Mouse (Mus musculus): ENCODE measurements around the gene Fgfr2.
A peak's percentile ranks its signal among the peaks of the same experiment; 100 is the strongest.
"Not testable (repeated sequence)": the region's sequence is repeated elsewhere in the genome, so short reads cannot be mapped to it uniquely, and the experiment has no call there.

The Fgfr2 gene

DNA sequence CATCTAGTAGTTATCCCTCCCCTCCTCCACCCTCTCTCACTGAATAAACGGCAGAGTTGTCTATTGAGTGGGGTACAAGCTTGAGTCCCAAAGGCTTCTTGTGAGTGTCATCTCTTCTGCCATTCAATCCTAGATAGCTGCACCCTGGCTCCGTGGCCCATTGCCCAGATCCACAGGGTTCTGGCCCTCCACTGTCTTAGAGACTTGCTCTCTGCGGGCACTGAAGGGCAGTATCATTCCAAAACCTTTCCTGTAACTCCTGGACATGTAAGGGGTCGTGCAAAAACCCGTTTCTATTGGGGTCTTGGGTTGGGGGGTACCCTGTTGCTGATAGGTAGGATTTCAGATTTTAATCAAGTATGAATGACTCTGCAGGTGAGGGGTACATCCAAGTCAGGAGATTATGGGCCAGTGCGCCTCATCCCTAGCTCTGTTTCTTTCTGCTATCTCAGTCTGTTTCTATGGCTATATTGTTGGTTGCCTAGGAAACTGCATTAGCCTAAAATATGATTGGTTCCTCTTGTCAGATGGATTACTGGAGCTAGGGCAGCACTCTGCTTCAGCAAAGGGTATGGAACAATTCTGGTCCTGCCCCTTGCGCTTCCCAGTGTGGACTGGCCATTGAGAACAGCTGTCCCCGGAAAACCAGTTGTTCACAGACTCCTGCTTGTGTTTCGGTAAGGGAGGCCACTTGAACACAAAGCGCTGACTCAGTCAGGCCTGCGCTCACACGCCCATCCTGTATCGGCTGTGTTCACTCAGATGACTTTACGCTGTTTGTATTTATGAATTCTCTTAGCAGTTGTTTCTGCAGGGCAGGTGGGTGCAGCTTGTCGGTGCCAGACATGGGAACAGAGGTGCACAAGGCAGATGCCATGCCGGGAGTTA, 2426.6 kb downstream of the Fgfr2 start:
- no peak for DNase-seq (ENCODE audit: low read depth)

DNA sequence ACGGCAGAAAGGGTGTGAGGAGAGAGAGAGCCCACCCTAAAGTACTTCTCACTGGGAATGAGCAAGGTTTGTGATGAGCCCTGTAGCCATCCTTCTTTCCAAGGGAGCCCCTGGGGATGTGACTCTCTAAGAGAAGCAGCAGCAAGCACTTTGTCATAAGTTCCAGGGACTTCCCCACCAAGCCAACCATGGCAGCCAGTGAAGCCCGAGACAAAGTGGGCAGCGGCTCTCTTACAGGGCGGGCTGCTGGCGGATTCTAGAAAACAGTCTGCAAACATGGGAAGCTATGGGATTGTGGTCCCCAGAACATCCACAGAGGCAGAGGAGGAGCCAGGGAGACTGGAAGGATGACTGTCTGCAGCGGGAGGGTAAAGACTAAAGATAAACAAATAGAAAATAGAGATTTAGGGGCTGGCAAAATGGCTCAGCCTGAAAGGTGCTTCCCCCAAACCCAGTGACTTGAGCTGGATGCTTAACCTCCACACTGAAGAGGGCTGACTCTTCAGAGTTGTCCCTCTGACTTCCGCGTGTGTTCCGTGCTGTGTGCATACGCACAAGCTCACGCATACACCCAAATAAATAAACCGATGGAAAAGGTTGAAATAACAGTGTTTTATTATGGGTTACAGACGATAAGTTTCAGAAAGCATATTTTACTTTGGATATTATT, 2427.3 kb downstream of the Fgfr2 start:
- peak; percentile 11 for DNase-seq (ENCODE audit: low read depth)

DNA sequence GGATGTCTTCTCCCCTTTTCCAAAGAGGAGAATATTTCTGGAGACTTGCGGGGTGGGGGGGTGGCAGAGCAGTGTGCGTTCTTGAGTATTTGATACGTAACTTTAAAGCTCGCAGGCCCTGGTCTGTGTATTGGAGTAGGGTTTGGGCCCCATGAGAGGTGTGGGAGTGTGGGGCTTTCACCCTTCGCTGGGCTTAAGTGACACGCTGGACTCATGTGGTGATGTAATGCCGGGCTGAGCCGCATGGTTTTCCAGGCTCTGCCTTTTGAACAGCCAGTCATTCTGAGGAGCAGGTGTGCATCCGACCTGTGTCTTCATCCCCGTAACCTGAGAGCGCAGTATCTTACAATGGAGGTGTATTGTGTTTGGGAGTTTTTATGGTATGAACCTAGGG, 2429.4 kb downstream of the Fgfr2 start:
- DNase-seq (ENCODE audit: low read depth): no peak

DNA sequence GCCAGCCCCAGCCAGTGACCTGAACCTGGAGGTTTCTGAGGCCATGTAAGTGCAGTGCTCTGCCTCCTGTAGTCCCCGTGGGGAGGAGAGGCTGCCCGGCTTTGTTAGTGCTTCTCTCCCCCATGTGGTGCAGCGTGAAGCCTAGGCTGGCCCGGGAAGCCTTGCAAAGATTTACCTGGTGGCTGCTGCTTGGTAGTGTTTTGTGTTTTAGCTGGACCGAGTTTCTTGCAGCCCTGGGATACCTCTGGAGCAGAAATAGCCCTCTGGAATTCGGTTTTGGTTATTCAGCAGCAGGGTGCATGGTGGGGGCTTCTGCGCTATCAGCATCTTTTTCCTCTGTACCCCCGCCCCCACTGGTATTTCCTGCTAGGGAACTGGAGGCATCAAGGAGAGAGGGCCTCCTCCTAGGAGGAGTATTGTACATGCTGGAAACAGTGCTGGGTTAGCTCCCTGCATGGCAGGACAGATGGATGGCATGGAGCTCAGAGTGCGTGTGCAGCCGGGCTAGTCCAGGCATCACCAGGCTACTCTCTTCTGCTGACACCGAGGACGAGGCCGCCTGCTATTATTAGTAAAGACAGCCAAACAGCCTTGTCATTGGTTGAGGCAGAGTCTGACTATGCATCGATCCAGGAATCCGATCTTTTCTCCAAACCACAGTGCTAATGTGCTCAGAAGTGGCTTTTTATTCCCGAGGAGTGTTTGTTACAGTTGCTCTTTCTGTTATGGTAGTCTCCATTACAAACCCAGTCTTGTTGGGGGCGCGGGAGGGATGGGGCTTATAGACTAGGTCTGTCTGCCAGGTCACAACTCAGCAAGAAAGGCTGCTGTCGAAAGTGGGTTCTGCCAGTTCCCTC, 2430.0 kb downstream of the Fgfr2 start:
- peak; percentile 14 for DNase-seq (ENCODE audit: low read depth)

DNA sequence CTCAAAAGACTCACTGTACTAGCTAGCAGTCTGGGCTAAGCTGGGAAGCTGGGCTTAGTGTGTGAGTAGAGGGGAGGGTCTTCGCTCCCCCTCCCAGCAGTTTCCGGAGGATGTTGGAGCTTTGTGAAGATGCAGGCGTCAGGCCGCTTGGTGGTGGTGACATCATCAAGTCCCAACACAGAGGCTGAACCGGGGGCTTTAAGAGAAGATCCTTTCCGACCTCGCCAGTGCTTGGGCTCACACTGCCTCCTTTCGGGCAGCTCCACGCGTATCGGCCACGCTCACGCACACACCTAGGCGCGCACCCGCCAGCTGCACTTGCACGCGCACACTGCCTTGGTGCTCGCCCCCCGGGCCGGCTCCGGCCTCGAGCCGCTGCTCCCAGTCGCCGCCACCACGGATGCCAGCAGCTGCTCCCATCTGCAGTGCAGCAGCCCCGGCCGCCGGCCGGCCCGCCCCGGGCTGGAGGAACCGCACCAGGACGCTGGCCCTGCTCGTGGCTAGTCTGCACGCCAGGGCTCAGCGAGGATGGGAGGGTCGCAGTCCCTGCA, 2430.7 kb downstream of the Fgfr2 start:
- peak; percentile 58 for DNase-seq (ENCODE audit: low read depth)

DNA sequence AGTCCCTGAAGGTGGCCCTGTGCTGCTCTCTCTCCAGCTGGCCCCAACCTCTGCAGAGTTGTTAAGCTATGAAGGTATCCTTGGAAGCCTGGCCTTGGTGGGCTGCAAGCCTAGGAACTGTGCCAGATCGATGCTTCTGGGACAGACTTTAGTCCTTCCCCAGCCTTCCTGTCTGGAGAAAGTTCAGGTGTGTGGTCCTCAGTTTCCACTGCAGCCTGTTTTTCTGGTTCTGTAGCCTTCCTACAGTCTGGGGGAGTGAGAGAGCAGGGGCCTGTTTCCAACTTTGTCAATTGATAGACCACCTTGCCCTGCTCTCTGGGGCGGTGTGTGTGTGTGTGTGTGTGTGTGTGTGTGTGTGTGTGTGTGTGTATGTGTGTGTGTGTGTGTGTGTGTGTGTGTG, 2431.2 kb downstream of the Fgfr2 start:
- DNase-seq (ENCODE audit: low read depth): no peak

DNA sequence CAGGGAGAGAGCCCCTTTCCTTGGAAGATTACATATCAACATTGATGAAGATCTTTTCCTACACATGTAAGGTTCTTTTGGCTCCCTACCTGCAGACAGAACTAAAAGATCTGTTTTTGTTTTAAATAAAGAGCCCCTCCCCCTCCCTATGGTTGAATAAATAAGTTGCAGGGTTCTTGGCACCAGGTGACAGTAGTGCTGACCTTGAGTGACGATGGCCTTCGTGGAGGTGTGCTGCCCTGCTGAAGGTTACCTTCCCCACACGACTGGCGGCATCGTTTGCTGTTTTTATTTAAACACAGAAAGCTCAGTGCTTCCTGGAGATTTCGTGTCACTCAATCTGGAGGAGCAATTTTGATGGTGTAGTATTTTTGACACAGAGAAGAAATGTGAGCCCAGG, 2432.3 kb downstream of the Fgfr2 start:
- DNase-seq (ENCODE audit: low read depth): no peak

DNA sequence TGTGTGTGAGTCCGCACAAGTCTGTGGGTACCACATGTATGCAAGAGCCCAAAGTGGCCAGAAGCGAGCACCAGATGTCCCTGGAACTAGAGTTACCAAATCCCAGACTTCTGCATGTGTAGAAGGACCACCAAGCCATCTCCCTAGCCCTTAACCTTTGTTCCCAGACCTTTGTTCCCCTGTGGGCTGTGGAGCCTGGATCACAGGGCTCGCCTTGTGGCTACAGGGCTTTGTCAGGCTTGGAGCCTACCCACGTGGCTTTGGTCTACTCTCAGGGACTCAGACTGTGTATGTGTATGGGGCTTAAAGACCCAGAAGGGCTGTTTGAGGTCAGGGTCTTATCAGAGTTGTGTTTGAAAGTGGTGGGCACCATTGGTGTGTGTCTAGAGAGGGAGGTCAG, 2434.5 kb downstream of the Fgfr2 start:
- no peak for DNase-seq (ENCODE audit: low read depth)

DNA sequence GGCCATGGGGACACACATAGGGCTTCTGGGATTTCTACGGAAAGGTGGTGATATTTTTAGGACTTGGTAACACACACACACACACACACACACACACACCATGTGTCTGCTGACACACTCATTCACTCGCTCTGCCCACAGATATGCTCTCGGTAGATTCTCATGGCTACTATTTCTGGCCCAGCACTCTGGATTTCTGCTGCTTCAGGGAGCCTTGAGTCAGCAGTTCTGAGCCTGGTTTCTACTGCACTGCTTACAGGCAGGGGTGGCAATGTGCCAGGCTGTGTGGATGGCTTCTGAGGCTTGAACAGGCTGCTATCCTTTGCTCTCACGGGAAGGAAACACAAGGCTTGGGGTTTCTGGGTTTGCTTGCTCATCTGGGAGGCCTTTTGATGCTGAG, 2441.4 kb downstream of the Fgfr2 start:
- peak; percentile 82 for DNase-seq (ENCODE audit: low read depth)

DNA sequence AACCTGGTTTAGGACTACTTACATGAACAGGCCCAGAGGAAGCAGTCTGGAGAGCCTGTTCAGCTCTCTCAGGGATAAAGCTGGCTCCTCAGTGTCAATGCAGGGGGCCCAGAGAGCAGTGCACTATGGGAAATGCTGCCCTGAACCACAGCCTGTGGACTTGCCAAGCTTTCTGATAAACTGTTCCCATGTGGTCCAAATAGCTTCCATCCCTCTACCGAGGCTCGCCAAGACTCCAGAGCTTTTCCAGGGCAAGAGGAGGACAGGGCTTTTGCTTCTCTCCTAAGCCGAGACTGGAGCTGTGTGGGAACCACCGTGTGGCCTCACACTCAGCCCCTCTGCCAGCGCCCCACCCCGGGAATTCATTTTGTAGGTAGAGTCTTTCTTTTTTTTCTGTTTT, 2444.7 kb downstream of the Fgfr2 start:
- DNase-seq (ENCODE audit: low read depth): peak; percentile 75

DNA sequence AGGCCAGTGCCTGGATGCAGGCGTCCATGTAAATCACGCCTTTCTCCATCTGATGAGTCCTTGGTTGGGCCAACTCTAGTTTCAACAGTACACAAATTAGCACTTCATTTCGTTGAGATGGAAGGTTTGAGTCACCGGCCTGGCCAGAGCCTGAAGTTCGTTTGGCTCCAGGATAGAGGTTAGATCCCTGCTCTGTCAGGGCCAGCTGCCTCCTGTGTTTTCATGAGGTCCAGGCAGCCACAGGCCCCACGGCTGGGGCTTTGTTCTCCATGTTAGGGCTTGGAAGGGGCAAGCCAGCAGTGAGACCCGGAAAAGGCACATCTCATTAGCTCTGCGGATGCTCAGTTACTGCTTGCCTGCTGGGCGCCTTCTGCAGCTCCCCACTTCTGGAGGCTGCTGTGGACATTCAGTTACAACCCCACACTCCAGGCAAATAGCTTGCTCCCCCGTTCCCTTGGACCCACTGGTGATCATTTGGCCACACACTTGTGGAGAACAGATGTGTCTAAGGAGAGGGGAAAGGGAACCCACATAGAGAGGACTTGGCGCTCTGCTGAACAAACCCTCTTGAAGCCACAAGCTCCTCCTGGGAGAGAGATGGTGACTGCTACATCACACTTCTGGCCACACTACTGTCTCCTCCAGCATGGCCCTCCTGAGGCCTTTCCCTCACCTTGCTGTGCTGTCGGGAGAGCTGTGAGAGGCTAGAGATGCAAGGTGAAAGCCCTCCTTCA, 2445.4 kb downstream of the Fgfr2 start:
- no peak for DNase-seq (ENCODE audit: low read depth)

DNA sequence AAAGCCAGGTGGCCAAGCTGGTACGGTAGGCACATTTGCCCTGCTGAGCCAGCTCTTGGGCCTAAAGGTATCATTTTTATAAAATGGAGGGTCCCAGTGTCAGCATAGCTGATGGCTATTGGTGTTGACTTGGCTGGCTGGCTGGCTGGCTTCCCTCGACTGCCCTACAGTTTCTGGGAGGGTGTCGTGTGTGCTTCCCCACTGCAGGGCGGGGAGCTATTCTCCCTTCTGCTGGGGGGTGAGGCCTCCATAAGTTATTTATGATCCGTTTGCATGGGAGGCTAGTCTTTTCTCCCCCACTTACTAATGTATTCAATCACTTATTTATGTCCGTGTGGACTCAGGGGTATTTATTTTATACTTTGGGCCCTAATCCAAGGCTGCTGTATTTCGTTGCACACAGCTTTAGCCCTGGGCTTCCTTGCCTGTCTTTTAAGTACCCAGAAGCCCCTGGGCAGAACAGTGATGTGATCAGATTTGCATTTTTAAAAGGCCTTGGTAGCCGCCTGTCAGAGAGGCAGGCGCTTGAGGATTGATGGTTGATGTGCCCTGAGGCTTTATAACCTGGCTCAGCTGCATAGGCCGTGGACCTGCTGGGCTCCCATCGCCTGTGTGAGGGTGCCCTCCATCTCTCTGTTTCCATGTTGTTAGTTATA, 2446.1 kb downstream of the Fgfr2 start:
- peak; percentile 26 for DNase-seq (ENCODE audit: low read depth)

DNA sequence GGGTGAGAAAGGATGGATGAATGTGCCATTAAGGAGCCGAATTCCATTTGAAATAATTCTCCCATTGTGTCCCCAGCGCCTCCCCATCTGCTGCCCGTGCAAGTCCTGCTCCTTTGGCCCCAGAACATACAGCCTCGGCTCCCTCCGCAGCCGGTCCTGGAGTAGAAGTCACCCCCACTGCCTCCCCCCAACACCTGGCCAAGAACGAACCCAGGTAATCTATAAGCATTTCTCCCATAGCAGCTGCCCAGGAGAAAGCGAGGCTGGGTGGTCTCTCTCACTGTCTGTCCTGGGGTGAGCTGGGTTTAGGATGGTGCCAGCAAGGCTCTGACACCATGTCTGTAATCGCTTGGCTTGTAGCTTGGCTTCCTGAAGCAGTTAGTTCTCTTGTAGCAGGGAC, 2448.6 kb downstream of the Fgfr2 start:
- no peak for DNase-seq (ENCODE audit: low read depth)

DNA sequence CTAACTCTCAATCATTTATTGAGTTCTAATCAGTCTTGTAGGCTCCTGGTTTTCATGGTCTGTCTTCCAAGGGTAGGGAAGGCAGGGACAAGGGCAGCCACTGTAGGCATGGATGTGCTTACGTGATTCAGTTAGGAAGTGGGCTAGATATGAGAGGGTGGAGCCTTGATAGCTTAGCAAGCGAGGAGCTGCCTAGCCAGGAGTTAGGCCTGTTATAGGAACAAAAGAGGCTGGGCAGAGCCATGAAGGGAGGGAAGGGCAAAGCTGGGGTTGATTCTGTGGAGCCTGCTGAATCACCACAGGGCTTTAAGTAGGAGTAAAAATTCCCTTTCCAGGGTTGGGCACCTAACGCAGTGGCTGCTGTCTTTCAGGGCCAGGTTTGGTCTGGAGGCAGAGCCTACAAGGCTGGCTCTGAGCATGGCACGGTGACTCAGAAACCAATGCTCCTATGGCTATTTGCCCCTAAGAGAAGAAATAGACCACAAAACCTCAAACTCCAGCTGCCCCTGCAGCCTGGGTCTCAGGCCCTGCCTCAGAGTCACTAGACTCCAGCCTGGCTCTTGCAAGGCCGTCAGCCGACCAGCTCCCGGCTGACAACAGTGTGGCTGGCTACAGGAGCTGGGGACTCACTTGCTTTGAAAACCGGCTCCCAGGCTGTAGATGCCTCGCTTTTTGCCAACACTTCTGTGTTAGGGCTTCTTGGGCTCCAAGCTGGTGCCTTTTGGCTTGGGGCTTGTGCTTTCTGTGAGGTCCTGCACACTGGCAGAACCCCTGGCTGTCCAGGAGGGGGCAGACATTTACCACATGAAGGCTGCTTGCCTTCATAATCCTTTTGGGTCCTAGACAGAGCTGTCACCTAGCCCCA, 2449.7 kb downstream of the Fgfr2 start:
- peak; percentile 85 for DNase-seq (ENCODE audit: low read depth)

DNA sequence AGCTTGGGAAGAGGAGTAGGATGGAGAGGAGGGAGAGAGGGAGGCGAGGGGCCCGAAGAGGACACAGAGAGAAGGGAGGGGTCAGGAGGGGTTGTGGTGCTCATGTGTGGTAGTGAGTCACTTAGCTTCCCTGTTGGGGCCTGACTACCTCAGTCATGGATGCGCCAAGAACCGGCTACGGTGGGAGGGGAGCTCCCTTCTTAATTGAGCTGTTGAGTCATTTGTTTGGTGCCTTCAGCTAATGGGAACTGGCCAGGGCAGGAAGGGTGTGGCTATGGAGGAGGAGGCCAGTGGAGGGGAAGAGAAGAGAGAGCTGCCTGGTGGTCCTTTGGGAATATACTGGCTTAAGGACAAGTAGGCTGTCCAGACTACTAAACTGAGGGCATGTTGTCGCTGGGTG, 2451.8 kb downstream of the Fgfr2 start:
- DNase-seq (ENCODE audit: low read depth): peak; percentile 91

DNA sequence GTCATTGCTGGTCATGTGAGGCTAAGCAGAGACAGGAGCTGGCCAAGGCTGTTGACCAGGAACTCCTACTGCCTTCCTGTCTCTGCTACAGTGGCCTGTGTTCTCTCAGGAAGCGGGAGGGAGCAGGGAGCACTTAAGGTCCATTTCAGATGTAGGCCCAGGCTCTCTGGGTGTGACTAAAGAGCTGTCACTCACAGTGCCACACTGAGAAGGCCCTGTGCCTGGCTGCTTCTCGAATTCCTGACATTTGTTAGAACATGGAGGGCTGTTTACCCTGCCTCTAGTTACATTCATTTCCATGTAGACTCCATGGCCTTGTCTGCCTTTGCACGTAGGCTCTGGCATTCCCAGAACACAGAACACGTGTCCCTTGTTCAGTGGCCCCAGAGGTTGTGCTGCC, 2452.8 kb downstream of the Fgfr2 start:
- no peak for DNase-seq (ENCODE audit: low read depth)

DNA sequence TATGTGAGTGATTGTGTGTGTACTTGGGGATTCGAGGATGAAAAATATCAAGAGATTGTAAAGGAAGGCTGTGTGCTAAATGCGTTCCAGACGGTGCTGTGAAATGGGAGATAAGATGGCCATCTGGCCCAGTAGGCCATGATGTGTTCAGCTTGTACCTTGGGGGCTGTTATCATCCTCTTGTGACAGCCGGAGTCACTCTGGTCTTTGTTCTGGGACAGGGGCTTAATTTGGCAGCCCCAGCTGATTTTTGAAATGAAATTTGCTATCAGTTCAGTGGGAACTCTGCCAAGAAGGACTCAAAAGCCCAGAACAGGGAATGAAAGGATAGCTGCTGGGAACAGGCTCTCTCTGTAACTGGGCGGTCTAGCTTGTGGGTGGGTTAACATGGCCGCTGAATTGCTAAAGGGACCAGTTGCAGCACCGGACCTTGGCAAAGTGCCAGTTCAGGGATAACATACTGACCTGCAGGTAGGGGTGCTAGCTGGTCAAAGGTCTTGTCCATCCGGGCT, 2453.7 kb downstream of the Fgfr2 start:
- DNase-seq (ENCODE audit: low read depth): peak; percentile 44

DNA sequence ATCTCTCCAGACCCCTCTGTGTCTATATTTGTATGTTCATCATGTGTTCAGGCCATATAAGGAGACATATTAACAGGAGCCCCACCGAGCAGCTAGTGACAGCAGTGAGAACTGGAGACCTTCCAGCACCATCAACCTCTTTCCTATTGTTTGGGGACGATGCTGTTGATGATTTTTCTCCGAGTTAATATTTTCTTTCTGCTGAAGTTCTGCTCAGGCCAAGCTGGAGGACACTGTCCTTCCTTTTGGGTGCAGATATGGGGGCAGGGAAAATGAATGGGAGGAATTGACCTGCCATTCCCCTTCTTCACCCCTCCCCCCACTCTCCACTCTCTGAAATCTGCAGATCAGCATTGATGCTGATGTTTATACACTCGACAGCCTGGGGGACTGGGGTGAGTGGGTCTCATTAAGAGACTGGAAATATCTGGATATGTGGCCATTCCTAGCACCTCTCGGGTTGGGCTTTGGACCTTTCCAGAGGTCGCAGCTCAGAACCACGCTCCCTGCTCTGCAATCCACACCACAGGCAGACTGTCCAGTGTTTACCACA, 2454.3 kb downstream of the Fgfr2 start:
- no peak for DNase-seq (ENCODE audit: low read depth)

DNA sequence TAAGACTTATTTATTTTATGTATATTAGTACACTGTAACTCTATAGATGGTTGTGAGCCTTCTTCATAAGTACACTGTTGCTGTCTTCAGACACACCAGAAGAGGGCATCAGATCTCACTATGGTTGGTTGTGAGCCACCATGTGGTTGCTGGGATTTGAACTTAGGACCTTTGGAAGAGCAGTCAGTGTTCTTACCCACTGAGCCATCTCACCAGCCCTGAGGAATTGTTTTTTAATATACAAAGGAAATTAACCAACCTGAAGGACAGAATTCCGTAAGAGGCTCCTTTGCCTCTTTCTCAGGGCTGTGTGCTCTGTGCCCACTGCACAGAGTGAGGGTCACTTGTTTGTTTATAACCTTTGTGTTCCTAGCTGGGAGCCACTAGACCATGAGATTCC, 2455.1 kb downstream of the Fgfr2 start:
- DNase-seq (ENCODE audit: low read depth): not testable (repeated sequence)

DNA sequence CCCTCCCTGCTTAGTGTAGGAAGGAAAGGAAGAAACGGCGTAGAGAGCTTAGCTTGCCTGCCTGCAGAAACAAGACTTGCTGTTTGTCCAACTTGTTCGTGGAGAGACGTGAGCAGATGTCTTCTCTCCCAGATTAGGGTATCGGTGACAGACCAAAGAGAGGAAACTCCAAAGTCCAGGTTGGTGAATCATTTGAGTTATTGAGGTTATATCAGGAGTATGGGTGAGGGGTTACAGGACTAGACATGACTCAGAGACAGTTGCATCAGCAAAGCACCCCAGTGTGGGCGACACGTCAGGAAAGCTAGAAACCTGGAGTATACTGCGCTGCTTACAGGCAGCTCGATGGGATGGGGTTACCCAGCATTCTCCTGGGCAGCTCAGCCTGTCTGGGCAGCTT, 2457.8 kb downstream of the Fgfr2 start:
- no peak for DNase-seq (ENCODE audit: low read depth)

Data from NIH3T3 (cell line).